Mouse (Mus musculus): ENCODE results near the gene Kcnj10. TPM values are rescaled to one million over a fixed set of nuclear protein-coding genes. Genes with fewer than 3 reads are reported as not detected.

The Kcnj10 gene
- polyA plus RNA-seq, 1 experiment from 2014 or later = 2.6 TPM

- WGBS = 48% methylated on average over 15 of the region's 15 CpGs
- ATAC-seq (ENCODE audit: low read depth) = no peak
- peaks cover 9% of the 10 kb centered on the region; the same call in 1 of the 2 replicates for H3K4me1 ChIP-seq (ENCODE audit: control insufficient read depth, insufficient read depth, low read length)
- no peaks in the 10 kb centered on the region for H3K36me3 ChIP-seq (ENCODE audit: control insufficient read depth, insufficient read depth, low read length)
- H3K4me2 ChIP-seq (ENCODE audit: low read depth, low read length) = no peak overlapping the region
- no peak overlapping the region for H3K4me3 ChIP-seq (ENCODE audit: low read depth, low read length)
- no peak overlapping the region; the same call in 1 of the 2 replicates for H3K27ac ChIP-seq (ENCODE audit: low read depth, low read length)
- H3K27me3 ChIP-seq (ENCODE audit: control insufficient read depth, insufficient read depth, low read length) = no peaks in the 10 kb centered on the region
- no peaks in the 10 kb centered on the region for H3K9me3 ChIP-seq (ENCODE audit: control insufficient read depth, low read length)
- no peak overlapping the region for H3K9ac ChIP-seq (replicated peaks; ENCODE audit: low read depth, low read length)
These were observed 23.1 kb upstream of the Kcnj10 start for GRCm38 (mm10) chr1:172317946-172318345.

GRCm38 (mm10) chr1:172318424-172319035, 22.5 kb upstream of the Kcnj10 start:
- Histone ChIP-seq H3K4me1 (ENCODE audit: control insufficient read depth, insufficient read depth, low read length) (peaks cover 6% of the 10 kb centered on the region; the same call in 1 of the 2 replicates), H3K27ac (ENCODE audit: low read depth, low read length) (peak overlapping the region; percentile 22; the same call in 1 of the 2 replicates), H3K4me2 (ENCODE audit: low read depth, low read length) (no peak overlapping the region), H3K4me3 (ENCODE audit: low read depth, low read length) (no peak overlapping the region), H3K9ac (replicated peaks; ENCODE audit: low read depth, low read length) (no peak overlapping the region), H3K36me3 (ENCODE audit: control insufficient read depth, insufficient read depth, low read length) (no peaks in the 10 kb centered on the region), H3K27me3 (ENCODE audit: control insufficient read depth, insufficient read depth, low read length) (no peaks in the 10 kb centered on the region), H3K9me3 (ENCODE audit: control insufficient read depth, low read length) (no peaks in the 10 kb centered on the region)
- 58% methylated on average over 19 of the region's 19 CpGs for WGBS
- ATAC-seq (ENCODE audit: low read depth) = no peak

DNA sequence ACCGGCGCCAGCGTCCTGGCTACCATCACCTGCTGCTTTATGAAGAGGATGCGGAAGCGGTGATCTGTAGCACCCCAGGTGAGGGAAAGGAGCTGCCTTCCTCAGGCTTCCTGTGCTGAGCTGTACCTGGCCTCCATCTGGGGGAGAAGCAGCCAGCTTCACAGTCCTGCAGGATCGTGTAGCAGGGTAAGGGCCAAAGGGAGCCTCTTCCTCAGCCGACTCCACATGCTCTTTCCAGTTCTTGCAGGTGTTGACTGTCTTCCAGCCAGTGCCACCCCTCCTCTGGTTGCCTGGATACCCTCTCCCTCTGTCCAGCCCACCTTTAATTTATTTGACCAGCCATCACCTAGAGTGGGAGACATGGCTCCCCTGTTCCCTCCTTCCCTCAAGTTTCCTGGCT, 21.7 kb upstream of the Kcnj10 start:
- Histone ChIP-seq H3K27me3 (ENCODE audit: control insufficient read depth, insufficient read depth, low read length) (no peaks in the 10 kb centered on the region), H3K4me1 (ENCODE audit: control insufficient read depth, insufficient read depth, low read length) (peaks cover 6% of the 10 kb centered on the region; the same call in 1 of the 2 replicates), H3K4me2 (ENCODE audit: low read depth, low read length) (no peak overlapping the region), H3K9me3 (ENCODE audit: control insufficient read depth, low read length) (no peaks in the 10 kb centered on the region), H3K36me3 (ENCODE audit: control insufficient read depth, insufficient read depth, low read length) (no peaks in the 10 kb centered on the region), H3K9ac (replicated peaks; ENCODE audit: low read depth, low read length) (no peak overlapping the region), H3K4me3 (ENCODE audit: low read depth, low read length) (no peak overlapping the region), H3K27ac (ENCODE audit: low read depth, low read length) (0 out of 2 replicates have a peak overlapping the region, but pooled peaks have one; percentile 1)
- peak; percentile 4; the same call in 1 of the 2 replicates for ATAC-seq (ENCODE audit: low read depth)
- WGBS = 61% methylated on average over 7 of the region's 7 CpGs

GRCm38 (mm10) chr1:172319921-172320411, 21.0 kb upstream of the Kcnj10 start:
- H3K27me3 ChIP-seq (ENCODE audit: control insufficient read depth, insufficient read depth, low read length) = no peaks in the 10 kb centered on the region
- H3K36me3 ChIP-seq (ENCODE audit: control insufficient read depth, insufficient read depth, low read length) = no peaks in the 10 kb centered on the region
- peaks cover 6% of the 10 kb centered on the region; the same call in 1 of the 2 replicates for H3K4me1 ChIP-seq (ENCODE audit: control insufficient read depth, insufficient read depth, low read length)
- no peak overlapping the region for H3K4me2 ChIP-seq (ENCODE audit: low read depth, low read length)
- no peaks in the 10 kb centered on the region for H3K9me3 ChIP-seq (ENCODE audit: control insufficient read depth, low read length)
- H3K9ac ChIP-seq (replicated peaks; ENCODE audit: low read depth, low read length) = no peak overlapping the region
- H3K27ac ChIP-seq (ENCODE audit: low read depth, low read length) = 0 out of 2 replicates have a peak overlapping the region, but pooled peaks have one; percentile 1
- ATAC-seq (ENCODE audit: low read depth) = peak; percentile 32
- WGBS = 12% methylated on average over 5 of the region's 5 CpGs
- H3K4me3 ChIP-seq (ENCODE audit: low read depth, low read length) = no peak overlapping the region

DNA sequence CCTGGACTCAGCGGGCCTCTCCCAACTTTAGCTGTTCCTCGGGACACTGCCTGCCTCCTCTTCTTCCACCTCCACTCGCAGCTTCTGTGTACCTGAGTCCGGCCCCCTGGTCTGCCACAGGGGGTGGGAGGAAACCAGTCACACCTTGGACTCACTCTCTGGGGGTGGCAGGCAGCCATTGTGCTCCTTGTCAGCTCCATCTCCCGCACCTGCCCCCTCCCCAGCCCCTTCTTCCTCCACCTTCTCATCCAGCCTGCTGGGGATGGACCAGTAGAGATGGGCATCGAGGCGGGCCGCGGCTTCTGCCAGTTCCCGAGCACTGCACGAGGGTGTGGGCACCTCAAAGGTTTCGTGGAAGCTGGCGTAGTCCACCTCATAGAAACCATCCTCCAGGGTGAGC, 18.3 kb upstream of the Kcnj10 start:
- no peak overlapping the region for H3K4me2 ChIP-seq (ENCODE audit: low read depth, low read length)
- no peak for ATAC-seq (ENCODE audit: low read depth)
- H3K4me3 ChIP-seq (ENCODE audit: low read depth, low read length) = no peak overlapping the region
- no peaks in the 10 kb centered on the region for H3K27me3 ChIP-seq (ENCODE audit: control insufficient read depth, insufficient read depth, low read length)
- H3K4me1 ChIP-seq (ENCODE audit: control insufficient read depth, insufficient read depth, low read length) = peaks cover 14% of the 10 kb centered on the region; the same call in 1 of the 2 replicates
- H3K27ac ChIP-seq (ENCODE audit: low read depth, low read length) = no peak overlapping the region
- H3K9ac ChIP-seq (replicated peaks; ENCODE audit: low read depth, low read length) = no peak overlapping the region
- WGBS = 74% methylated on average over 13 of the region's 13 CpGs
- H3K9me3 ChIP-seq (ENCODE audit: control insufficient read depth, low read length) = no peaks in the 10 kb centered on the region
- no peaks in the 10 kb centered on the region for H3K36me3 ChIP-seq (ENCODE audit: control insufficient read depth, insufficient read depth, low read length)

DNA sequence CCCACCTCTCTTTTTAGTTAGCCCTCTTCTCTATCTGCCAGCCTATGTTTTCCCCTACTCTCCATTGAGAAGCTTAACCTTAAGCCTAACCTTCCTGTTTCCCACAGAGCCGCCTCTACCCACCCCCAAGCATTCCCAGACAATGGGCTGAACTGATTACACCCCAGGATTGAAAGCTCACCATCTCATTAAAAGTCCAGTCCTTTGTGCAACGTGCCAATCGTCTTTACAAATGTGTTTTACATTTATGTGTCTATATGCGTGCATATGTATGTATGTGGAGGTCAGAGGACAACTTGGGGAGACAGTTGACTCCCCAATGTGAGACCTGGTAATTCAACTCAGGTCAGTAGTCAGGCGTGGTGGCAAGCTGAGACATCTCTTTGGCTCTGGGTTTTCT, 17.7 kb upstream of the Kcnj10 start:
- Histone ChIP-seq H3K4me2 (ENCODE audit: low read depth, low read length) (no peak overlapping the region), H3K27ac (ENCODE audit: low read depth, low read length) (no peak overlapping the region), H3K36me3 (ENCODE audit: control insufficient read depth, insufficient read depth, low read length) (no peaks in the 10 kb centered on the region), H3K9me3 (ENCODE audit: control insufficient read depth, low read length) (no peaks in the 10 kb centered on the region), H3K9ac (replicated peaks; ENCODE audit: low read depth, low read length) (no peak overlapping the region), H3K4me1 (ENCODE audit: control insufficient read depth, insufficient read depth, low read length) (peaks cover 14% of the 10 kb centered on the region; the same call in 1 of the 2 replicates), H3K4me3 (ENCODE audit: low read depth, low read length) (no peak overlapping the region), H3K27me3 (ENCODE audit: control insufficient read depth, insufficient read depth, low read length) (no peaks in the 10 kb centered on the region)
- 33% methylated on average over 5 of the region's 5 CpGs for WGBS
- no peak for ATAC-seq (ENCODE audit: low read depth)

DNA sequence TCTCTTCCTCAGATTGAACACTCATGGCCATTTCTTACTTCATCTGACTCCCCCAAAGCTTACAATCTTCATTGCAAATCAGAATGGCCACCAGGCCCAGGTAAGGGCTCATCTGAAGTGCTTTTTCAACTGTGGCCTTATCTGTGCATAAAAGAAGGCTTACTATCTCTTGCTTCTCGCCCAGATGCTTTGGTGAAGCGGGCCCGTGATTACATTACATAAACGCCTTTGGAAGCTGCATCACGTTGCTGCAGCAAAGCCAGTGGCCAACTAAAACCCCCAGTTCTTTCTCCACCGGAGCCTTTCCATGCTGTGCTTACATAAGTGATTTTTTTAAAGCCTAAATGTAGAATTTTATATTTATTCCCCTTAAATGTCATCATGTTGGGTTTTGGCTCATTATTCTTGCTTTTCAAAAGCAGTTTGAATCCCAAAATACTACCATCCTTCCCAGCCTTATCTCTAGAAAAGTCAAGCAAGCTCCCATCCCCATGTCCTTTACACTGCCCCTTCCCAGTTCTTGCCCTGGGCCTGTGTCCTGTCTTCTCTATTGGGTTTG, 17.1 kb upstream of the Kcnj10 start:
- Histone ChIP-seq H3K9me3 (ENCODE audit: control insufficient read depth, low read length) (no peaks in the 10 kb centered on the region), H3K27ac (ENCODE audit: low read depth, low read length) (no peak overlapping the region), H3K4me1 (ENCODE audit: control insufficient read depth, insufficient read depth, low read length) (0 out of 2 replicates have a peak, but pooled peaks cover 14% of the 10 kb centered on the region), H3K9ac (replicated peaks; ENCODE audit: low read depth, low read length) (no peak overlapping the region), H3K27me3 (ENCODE audit: control insufficient read depth, insufficient read depth, low read length) (no peaks in the 10 kb centered on the region), H3K4me3 (ENCODE audit: low read depth, low read length) (no peak overlapping the region), H3K4me2 (ENCODE audit: low read depth, low read length) (no peak overlapping the region), H3K36me3 (ENCODE audit: control insufficient read depth, insufficient read depth, low read length) (no peaks in the 10 kb centered on the region)
- WGBS = 72% methylated on average over 6 of the region's 6 CpGs
- no peak for ATAC-seq (ENCODE audit: low read depth)

DNA sequence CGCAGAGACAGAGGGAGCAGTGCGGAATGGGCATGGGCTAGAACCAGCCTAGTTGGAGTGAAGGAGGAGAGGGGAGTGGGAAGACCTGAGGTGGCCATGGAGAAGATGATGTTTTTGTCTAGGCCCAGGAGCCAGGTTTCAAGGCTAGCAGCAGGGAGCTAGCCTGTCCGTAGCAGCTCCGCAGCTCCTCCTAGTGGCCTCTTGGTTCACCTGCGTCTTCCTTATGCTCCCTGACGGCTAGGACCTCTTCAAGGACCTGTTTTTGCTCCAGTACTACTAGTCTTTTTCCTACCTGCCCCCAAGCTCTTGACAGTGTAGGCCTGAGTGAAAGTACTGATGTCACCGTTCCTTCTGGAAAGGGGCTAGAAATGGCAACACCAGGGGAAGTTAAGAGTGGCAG, 16.3 kb upstream of the Kcnj10 start:
- peaks cover 18% of the 10 kb centered on the region for H3K4me1 ChIP-seq (ENCODE audit: control insufficient read depth, insufficient read depth, low read length)
- H3K36me3 ChIP-seq (ENCODE audit: control insufficient read depth, insufficient read depth, low read length) = no peaks in the 10 kb centered on the region
- 10% methylated on average over 7 of the region's 7 CpGs for WGBS
- H3K4me3 ChIP-seq (ENCODE audit: low read depth, low read length) = no peak overlapping the region
- H3K27me3 ChIP-seq (ENCODE audit: control insufficient read depth, insufficient read depth, low read length) = no peaks in the 10 kb centered on the region
- no peaks in the 10 kb centered on the region for H3K9me3 ChIP-seq (ENCODE audit: control insufficient read depth, low read length)
- no peak overlapping the region for H3K9ac ChIP-seq (replicated peaks; ENCODE audit: low read depth, low read length)
- peak; percentile 15; the same call in 1 of the 2 replicates for ATAC-seq (ENCODE audit: low read depth)
- H3K4me2 ChIP-seq (ENCODE audit: low read depth, low read length) = no peak overlapping the region
- no peak overlapping the region for H3K27ac ChIP-seq (ENCODE audit: low read depth, low read length)

Data from neural tube, embryonic 14.5 days (tissue).